Mouse (Mus musculus): ENCODE results near the gene Raly.

- TF ChIP-seq CTCF (IDR thresholded peaks at IDR 0.05; ENCODE audit: control insufficient read depth, insufficient read depth, low read length) = no peak
- no peak for TF ChIP-seq POLR2A (IDR thresholded peaks at IDR 0.05; ENCODE audit: borderline replicate concordance, control insufficient read depth, low read depth, low read length)
These were observed 12.9 kb downstream of the Raly start for GRCm38 (mm10) chr2:154803845-154804244.

All from bone marrow, adult 2 months (tissue).